Mouse (Mus musculus) thymus, adult 2 months (tissue): ENCODE measurements around the gene Atm.

Experiments used
- CTCF ChIP-seq: fragments of 200-500 bp; IDR thresholded peaks from 2 replicates; pipeline ENCODE4 v1.5.1; 2012; ENCODE audit warnings: mild to moderate bottlenecking, control low read depth, low read length, moderate library complexity, borderline replicate concordance; ENCODE audit not compliant: control insufficient read depth, poor library complexity, insufficient read depth; ENCODE audit errors: extremely low read depth
- POLR2A ChIP-seq: fragments of 200-500 bp; IDR thresholded peaks from 2 replicates; pipeline ENCODE4 v1.6.1; 2012; ENCODE audit warnings: mild to moderate bottlenecking, low read length, control low read depth, moderate library complexity; ENCODE audit not compliant: control insufficient read depth, poor library complexity, insufficient read depth; ENCODE audit errors: extremely low read depth

DNA sequence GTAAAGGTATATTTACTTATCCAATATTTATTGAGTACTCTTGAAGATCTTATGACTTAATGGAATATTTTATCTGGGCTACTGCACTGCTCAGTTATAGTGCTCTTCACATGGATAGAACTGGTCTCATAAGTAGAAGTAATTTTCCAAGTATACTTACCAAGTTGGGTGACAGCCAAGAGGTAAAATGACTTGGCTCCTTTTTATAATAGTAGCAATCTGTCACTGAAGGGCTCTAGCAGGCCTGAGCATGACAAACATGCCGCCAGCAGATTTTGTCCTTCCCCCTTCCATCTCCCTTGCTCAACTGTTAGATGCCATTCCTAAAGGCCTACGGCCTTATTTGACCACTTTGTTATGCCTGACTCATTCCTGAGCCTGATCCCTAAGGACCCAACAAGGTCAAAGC is 127.6 kb downstream of the Atm start:
- TF ChIP-seq CTCF, result no peak
- TF ChIP-seq POLR2A, result no peak
